In genomic region chr17:25791320-25791842, GRCm38 (mm10) we compare ENCODE assay signal across 8 mouse cellular contexts. TPM values are rescaled to one million over a fixed set of nuclear protein-coding genes. Genes with fewer than 3 reads are reported as not detected.
A peak's percentile ranks its signal among the peaks of the same experiment; 100 is the strongest.
DNase-seq lines count a peak whose midpoint lies in the region; ATAC-seq and TF ChIP-seq lines count a peak whose summit lies in the region.

No protein-coding gene starts in this region.

- 29% methylated on average over 19 of the region's 19 CpGs for WGBS in liver, embryonic 12.5 days (ENCODE audit: insufficient replicate concordance)
- 20% methylated on average over 19 of the region's 19 CpGs for WGBS in stomach, postnatal 0 days

- H3K36me3 ChIP-seq in erythroblast, embryonic 14.5 days (ENCODE audit: control insufficient read depth) = peaks cover 45% of the 10 kb centered on the region
- peaks cover 44% of the 10 kb centered on the region for H3K36me3 ChIP-seq in liver, embryonic 12.5 days
- H3K36me3 ChIP-seq in stomach, postnatal 0 days (ENCODE audit: control insufficient read depth, insufficient read depth, low read length) = peaks cover 9% of the 10 kb centered on the region; the same call in 1 of the 2 replicates

- peak overlapping the region; percentile 80 for H3K4me2 ChIP-seq in liver, embryonic 12.5 days
- H3K4me2 ChIP-seq in stomach, postnatal 0 days (replicated peaks; ENCODE audit: low read depth) = peak overlapping the region; percentile 87

- H3K27me3 ChIP-seq in erythroblast, embryonic 14.5 days (ENCODE audit: control insufficient read depth) = no peaks in the 10 kb centered on the region
- H3K27me3 ChIP-seq in liver, embryonic 12.5 days (replicated peaks) = no peaks in the 10 kb centered on the region
- H3K27me3 ChIP-seq in stomach, postnatal 0 days (ENCODE audit: control insufficient read depth, insufficient read depth, low read length) = no peaks in the 10 kb centered on the region

- TF ChIP-seq EP300 in stomach, postnatal 0 days (optimal IDR thresholded peaks at IDR 0.05) = no peak

- DNase-seq in thymus, postnatal 4 days = peak; percentile 70
- DNase-seq in thymus, postnatal 10 days (ENCODE audit: low spot score in 2 of 2) = no peak
- DNase-seq in stomach, postnatal 0 days (ENCODE audit: low spot score) = no peak
- no peak for DNase-seq in frontal cortex, adult 2 months (ENCODE audit: extremely low spot score in 1 of 2, low spot score in 1 of 2)
- no peak for DNase-seq in frontal cortex, postnatal 14 days (ENCODE audit: low spot score in 2 of 2)

- no peaks in the 10 kb centered on the region for H3K9me3 ChIP-seq in erythroblast, embryonic 14.5 days (ENCODE audit: control insufficient read depth, low read length)
- no peaks in the 10 kb centered on the region for H3K9me3 ChIP-seq in liver, embryonic 12.5 days (replicated peaks)
- H3K9me3 ChIP-seq in stomach, postnatal 0 days (ENCODE audit: control insufficient read depth, low read length) = no peaks in the 10 kb centered on the region

- peak overlapping the region; percentile 87 for H3K4me3 ChIP-seq in erythroblast, embryonic 14.5 days (replicated peaks)
- H3K4me3 ChIP-seq in liver, embryonic 12.5 days = peak overlapping the region; percentile 81
- peak overlapping the region; percentile 79 for H3K4me3 ChIP-seq in stomach, postnatal 0 days (ENCODE audit: low read depth, low read length)

- peak overlapping the region; percentile 93 for H3K27ac ChIP-seq in liver, embryonic 12.5 days
- peak overlapping the region; percentile 93 for H3K27ac ChIP-seq in stomach, postnatal 0 days (replicated peaks)

- ATAC-seq in erythroblast, adult 5-6 weeks (replicated peaks; ENCODE audit: low FRiP score, poor library complexity, severe bottlenecking) = no peak
- ATAC-seq in liver, embryonic 12.5 days = peak; percentile 24
- ATAC-seq in stomach, postnatal 0 days (ENCODE audit: low FRiP score, low TSS enrichment) = no peak

- H3K9ac ChIP-seq in liver, embryonic 12.5 days = peak overlapping the region; percentile 79
- peak overlapping the region; percentile 76 for H3K9ac ChIP-seq in stomach, postnatal 0 days (ENCODE audit: low read length)

- H3K4me1 ChIP-seq in erythroblast, embryonic 14.5 days (ENCODE audit: control insufficient read depth) = peaks cover 61% of the 10 kb centered on the region
- peaks cover 53% of the 10 kb centered on the region for H3K4me1 ChIP-seq in liver, embryonic 12.5 days
- H3K4me1 ChIP-seq in stomach, postnatal 0 days (replicated peaks; ENCODE audit: control insufficient read depth, insufficient read depth) = peaks cover 3% of the 10 kb centered on the region; the same call in 1 of the 2 replicates

- TF ChIP-seq CTCF in stomach, postnatal 0 days (IDR thresholded peaks at IDR 0.05; ENCODE audit: low read depth) = no peak

RNA-seq across cellular contexts. Expression of gene Fam173a, which starts 1.3 kb away (rescaled TPM):
- 2.8 and 3.7 TPM in 2 replicates for polyA plus RNA-seq in erythroblast, embryonic 14.5 days (2012)
- 14.8 and 24.9 TPM in 2 replicates for total RNA-seq in erythroblast, adult 5-6 weeks (2015; ENCODE audit: low replicate concordance)
- total RNA-seq in erythroblast, adult 5-6 weeks (2017; ENCODE audit: low replicate concordance) = 7.7 and 9.6 TPM in 2 replicates
- 59.8 and 68.1 TPM in 2 replicates for polyA plus RNA-seq in liver, embryonic 12.5 days (2016; fragmentation: Nextera tagmentation; extraction: Ambion mirVana)
- polyA plus RNA-seq in stomach, postnatal 0 days (2015; fragmentation: Nextera tagmentation; extraction: Ambion mirVana) = 91.0 and 94.7 TPM in 2 replicates
- polyA plus RNA-seq in frontal cortex, adult 2 months (2012; rRNA removed) = 158 and 169 TPM in 2 replicates

RNA-seq across cellular contexts. Expression of gene AC134908.4, which starts 4.1 kb away (rescaled TPM):
- polyA plus RNA-seq in erythroblast, embryonic 14.5 days (2012) = not detected in 2 replicates
- not detected in 2 replicates for total RNA-seq in erythroblast, adult 5-6 weeks (2015; ENCODE audit: low replicate concordance)
- total RNA-seq in erythroblast, adult 5-6 weeks (2017; ENCODE audit: low replicate concordance) = not detected in 2 replicates
- polyA plus RNA-seq in liver, embryonic 12.5 days (2016; fragmentation: Nextera tagmentation; extraction: Ambion mirVana) = not detected in 2 replicates
- 0.65 TPM in 1 of 2 replicates, not detected in the other for polyA plus RNA-seq in stomach, postnatal 0 days (2015; fragmentation: Nextera tagmentation; extraction: Ambion mirVana)
- 1.4 and 2.0 TPM in 2 replicates for polyA plus RNA-seq in frontal cortex, adult 2 months (2012; rRNA removed)

RNA-seq across cellular contexts. Expression of gene Ccdc78, which starts 5.0 kb away (rescaled TPM):
- polyA plus RNA-seq in erythroblast, embryonic 14.5 days (2012) = not detected in 2 replicates
- total RNA-seq in erythroblast, adult 5-6 weeks (2015; ENCODE audit: low replicate concordance) = not detected in 2 replicates
- total RNA-seq in erythroblast, adult 5-6 weeks (2017; ENCODE audit: low replicate concordance) = not detected in 2 replicates
- polyA plus RNA-seq in liver, embryonic 12.5 days (2016; fragmentation: Nextera tagmentation; extraction: Ambion mirVana) = 0.17 TPM in 1 of 2 replicates, not detected in the other
- 0.23 and 0.24 TPM in 2 replicates for polyA plus RNA-seq in stomach, postnatal 0 days (2015; fragmentation: Nextera tagmentation; extraction: Ambion mirVana)
- 0.06 and 0.08 TPM in 2 replicates for polyA plus RNA-seq in frontal cortex, adult 2 months (2012; rRNA removed)

RNA-seq across cellular contexts. Expression of gene Metrn, which starts 5.6 kb away (rescaled TPM):
- polyA plus RNA-seq in erythroblast, embryonic 14.5 days (2012) = 7.2 and 7.4 TPM in 2 replicates
- 1.3 and 2.9 TPM in 2 replicates for total RNA-seq in erythroblast, adult 5-6 weeks (2015; ENCODE audit: low replicate concordance)
- 3.2 TPM in 2 replicates for total RNA-seq in erythroblast, adult 5-6 weeks (2017; ENCODE audit: low replicate concordance)
- 29.1 and 31.7 TPM in 2 replicates for polyA plus RNA-seq in liver, embryonic 12.5 days (2016; fragmentation: Nextera tagmentation; extraction: Ambion mirVana)
- polyA plus RNA-seq in stomach, postnatal 0 days (2015; fragmentation: Nextera tagmentation; extraction: Ambion mirVana) = 18.7 and 19.0 TPM in 2 replicates
- 159 and 186 TPM in 2 replicates for polyA plus RNA-seq in frontal cortex, adult 2 months (2012; rRNA removed)

RNA-seq across cellular contexts. Expression of gene Haghl, which starts 5.9 kb away (rescaled TPM):
- polyA plus RNA-seq in erythroblast, embryonic 14.5 days (2012) = 0.46 and 0.59 TPM in 2 replicates
- total RNA-seq in erythroblast, adult 5-6 weeks (2015; ENCODE audit: low replicate concordance) = 2.9 TPM in 1 of 2 replicates, not detected in the other
- 1.9 and 3.1 TPM in 2 replicates for total RNA-seq in erythroblast, adult 5-6 weeks (2017; ENCODE audit: low replicate concordance)
- polyA plus RNA-seq in liver, embryonic 12.5 days (2016; fragmentation: Nextera tagmentation; extraction: Ambion mirVana) = 11.4 and 11.9 TPM in 2 replicates
- polyA plus RNA-seq in stomach, postnatal 0 days (2015; fragmentation: Nextera tagmentation; extraction: Ambion mirVana) = 37.5 and 40.2 TPM in 2 replicates
- 223 and 246 TPM in 2 replicates for polyA plus RNA-seq in frontal cortex, adult 2 months (2012; rRNA removed)

Comparison
In these comparisons a context has a peak if more than half of its experiments do, and no peak if none do; other contexts are left out.
1. RNA of gene Fam173a, which starts 1.3 kb away (polyA plus RNA-seq): 158 to 169 TPM in frontal cortex, adult 2 months, 91.0 to 94.7 TPM in stomach, postnatal 0 days and 59.8 to 68.1 TPM in liver, embryonic 12.5 days; 2.8 to 3.7 TPM in erythroblast, embryonic 14.5 days; every median in the first group is over 10 times any median in the second.
2. Peak in every context shown above with its lines, with median percentiles within 50 percentile points of each other: H3K4me3 ChIP-seq.